Mouse (Mus musculus) forebrain, embryonic 13.5 days (tissue): ENCODE measurements around the gene Rufy3. TPM values are rescaled to one million over a fixed set of nuclear protein-coding genes. Genes with fewer than 3 reads are reported as not detected.
"Not testable (repeated sequence)": the region's sequence is repeated elsewhere in the genome, so short reads cannot be mapped to it uniquely, and the experiment has no call there.

Experiments
- ATAC-seq: fragments of 200-750 bp; cut with Nextera tagmentation; 2 replicates; pipeline ENCODE4 v1.8.0; 2017
- H3K27ac ChIP-seq: fragments of 300-500 bp; sonication (generic); 2 replicates; pipeline ENCODE4 v1.5.1; 2015; ENCODE audit warnings: inconsistent platforms, mild to moderate bottlenecking, moderate library complexity
- H3K27me3 ChIP-seq: fragments of 300-500 bp; sonication (generic); 2 replicates; pipeline ENCODE4 v1.6.1; 2015; ENCODE audit warnings: mild to moderate bottlenecking, inconsistent platforms
- H3K36me3 ChIP-seq: fragments of 300-500 bp; sonication (generic); 2 replicates; pipeline ENCODE4 v1.6.1; 2015; ENCODE audit warnings: mild to moderate bottlenecking, inconsistent platforms; ENCODE audit not compliant: poor library complexity, severe bottlenecking
- H3K4me1 ChIP-seq: fragments of 300-500 bp; sonication (generic); 2 replicates; pipeline ENCODE4 v1.6.1; 2015; ENCODE audit warnings: inconsistent platforms
- H3K4me2 ChIP-seq: fragments of 300-500 bp; sonication (generic); 2 replicates; pipeline ENCODE4 v1.6.1; 2015; ENCODE audit warnings: inconsistent platforms, mild to moderate bottlenecking, moderate library complexity
- H3K4me3 ChIP-seq: fragments of 300-500 bp; sonication (generic); 2 replicates; pipeline ENCODE4 v1.5.1; 2015; ENCODE audit warnings: mild to moderate bottlenecking, inconsistent platforms
- H3K9ac ChIP-seq: fragments of 300-500 bp; sonication (generic); 2 replicates; pipeline ENCODE4 v1.6.1; 2015; ENCODE audit warnings: mild to moderate bottlenecking, inconsistent platforms
- H3K9me3 ChIP-seq: fragments of 300-500 bp; sonication (generic); replicated peaks from 2 replicates; pipeline ENCODE4 v1.6.1; 2016; ENCODE audit warnings: inconsistent platforms
- WGBS: fragments of 180-500 bp; shearing (Covaris S2); methylation state at CpG from one replicate; pipeline ENCODE4 v1.1.7; 2015; 5-methylcytosine and 5-hydroxymethylcytosine counted together
- polyA plus RNA-seq: library from polyadenylated mRNA; unstranded; fragments of >200 nt; fragmentation: Nextera tagmentation; extraction: Ambion mirVana; gene quantifications from 2 replicates; pipeline ENCODE4 v1.2.1, GENCODE M21; 2015

Gene Rufy3
- polyA plus RNA-seq, result 192 and 200 TPM in 2 replicates

DNA sequence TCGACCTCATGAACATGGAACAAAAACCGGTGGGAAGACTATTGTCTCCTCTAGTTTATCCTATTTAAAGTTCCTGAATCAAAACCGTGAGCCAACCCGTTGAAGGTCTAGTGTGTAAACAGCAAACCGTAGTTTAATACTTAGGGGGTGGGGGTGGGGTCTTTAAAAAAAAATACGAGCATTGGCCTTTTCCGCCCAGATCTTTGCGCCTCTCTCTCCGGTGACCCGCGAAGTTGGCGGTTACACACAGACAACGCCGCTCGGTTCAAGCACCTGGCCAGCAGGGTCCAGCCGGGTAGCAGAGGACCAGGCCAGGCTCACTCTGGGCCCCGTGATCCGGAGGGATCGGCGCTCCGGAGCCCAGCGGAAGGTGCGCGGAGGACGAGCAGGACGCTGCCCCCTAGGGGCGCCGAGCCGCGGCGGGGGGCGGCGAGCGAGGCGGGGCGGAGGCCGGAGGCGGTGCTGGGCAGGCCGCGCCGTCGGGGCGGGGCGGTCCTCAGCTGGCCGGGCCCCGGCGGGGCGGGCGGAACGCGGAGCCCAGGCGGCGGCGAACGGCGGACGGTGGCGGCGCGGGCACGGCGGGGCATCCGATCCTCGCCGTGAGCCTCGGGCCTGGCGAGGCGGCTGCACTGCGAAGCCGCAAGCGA is at the start of gene Rufy3:
TSS of gene Rufy3 (plus strand) at position 540 of the 647 bp plus-strand sequence.
- WGBS, result under 1% methylated on average over 48 of the region's 71 CpGs
- peak within 1 kb of the TSS; percentile 86 for H3K9ac ChIP-seq
- peak; percentile 91 for ATAC-seq

GRCm38 (mm10) chr5:88519232-88519631 is 45.6 kb upstream of the Rufy3 start:
- ATAC-seq, result peak; percentile 75
- Histone ChIP-seq H3K4me2 (no peak overlapping the region), H3K27me3 (no peaks in the 10 kb centered on the region), H3K36me3 (no peaks in the 10 kb centered on the region), H3K9ac (no peak overlapping the region), H3K4me1 (no peaks in the 10 kb centered on the region), H3K27ac (no peak overlapping the region), H3K4me3 (no peak overlapping the region), H3K9me3 (no peaks in the 10 kb centered on the region)
- 3% methylated on average over 2 of the region's 2 CpGs for WGBS

More for the DNA sequence above, at the start of gene Rufy3:
- peak within 1 kb of the TSS; percentile 90 for H3K27ac ChIP-seq
- no peaks in the 10 kb centered on the region for H3K9me3 ChIP-seq
- peaks cover 13% of the 10 kb centered on the region for H3K4me1 ChIP-seq
- peaks cover 6% of the 10 kb centered on the region; the same call in 1 of the 2 replicates for H3K36me3 ChIP-seq
- H3K27me3 ChIP-seq, result no peaks in the 10 kb centered on the region
- H3K4me3 ChIP-seq, result peak within 1 kb of the TSS; percentile 84
- peak within 1 kb of the TSS; percentile 76 for H3K4me2 ChIP-seq

GRCm38 (mm10) chr5:88527657-88528056 is 37.2 kb upstream of the Rufy3 start, which contains the start of gene Jchain:
Jchain (minus strand) TSS chr5:88527891.
- no peak within 1 kb of the TSS for H3K9ac ChIP-seq
- 89% methylated on average over 3 of the region's 3 CpGs for WGBS
- H3K27ac ChIP-seq, result no peak within 1 kb of the TSS
- H3K4me1 ChIP-seq, result no peaks in the 10 kb centered on the region
- no peak within 1 kb of the TSS for H3K4me2 ChIP-seq
- H3K9me3 ChIP-seq, result no peaks in the 10 kb centered on the region
- no peak within 1 kb of the TSS for H3K4me3 ChIP-seq
- ATAC-seq, result no peak
- no peaks in the 10 kb centered on the region for H3K36me3 ChIP-seq
- no peaks in the 10 kb centered on the region for H3K27me3 ChIP-seq

GRCm38 (mm10) chr5:88530908-88531307 is 33.9 kb upstream of the Rufy3 start:
- no peak for ATAC-seq
- H3K27ac ChIP-seq, result no peak overlapping the region
- H3K4me2 ChIP-seq, result no peak overlapping the region
- H3K36me3 ChIP-seq, result no peaks in the 10 kb centered on the region
- 58% methylated on average over 1 of the region's 1 CpGs for WGBS
- no peaks in the 10 kb centered on the region for H3K4me1 ChIP-seq
- H3K4me3 ChIP-seq, result no peak overlapping the region
- H3K27me3 ChIP-seq, result no peaks in the 10 kb centered on the region
- H3K9me3 ChIP-seq, result no peaks in the 10 kb centered on the region
- H3K9ac ChIP-seq, result no peak overlapping the region

GRCm38 (mm10) chr5:88534697-88535096 is 30.1 kb upstream of the Rufy3 start:
- no peaks in the 10 kb centered on the region for H3K9me3 ChIP-seq
- no peak overlapping the region for H3K4me3 ChIP-seq
- H3K4me2 ChIP-seq, result no peak overlapping the region
- no peak for ATAC-seq
- no peak overlapping the region for H3K27ac ChIP-seq
- H3K4me1 ChIP-seq, result no peaks in the 10 kb centered on the region
- no peak overlapping the region for H3K9ac ChIP-seq
- H3K36me3 ChIP-seq, result no peaks in the 10 kb centered on the region
- WGBS, result 76% methylated on average over 3 of the region's 3 CpGs
- no peaks in the 10 kb centered on the region for H3K27me3 ChIP-seq

DNA sequence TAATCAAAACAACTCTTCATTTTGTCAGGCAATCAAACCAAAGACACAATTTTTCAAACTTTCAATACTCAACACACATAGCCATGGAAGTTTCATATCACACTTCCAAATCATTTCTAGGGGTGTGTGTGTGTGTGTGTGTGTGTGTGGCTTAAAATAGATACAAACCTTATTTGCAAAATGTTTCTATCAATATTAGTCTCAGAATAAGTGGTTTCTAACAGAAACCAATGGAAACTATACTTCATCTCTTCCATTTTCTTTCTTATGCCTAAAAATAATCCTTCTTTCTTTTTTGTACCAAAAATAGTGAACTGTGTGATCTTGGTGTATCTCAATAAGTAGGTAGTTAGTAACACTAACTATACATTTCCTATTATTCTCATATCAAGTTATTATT is 24.0 kb upstream of the Rufy3 start:
- Histone ChIP-seq H3K4me1 (no peaks in the 10 kb centered on the region), H3K27me3 (no peaks in the 10 kb centered on the region), H3K27ac (no peak overlapping the region), H3K4me2 (no peak overlapping the region), H3K9ac (no peak overlapping the region), H3K9me3 (no peaks in the 10 kb centered on the region), H3K4me3 (no peak overlapping the region), H3K36me3 (no peaks in the 10 kb centered on the region)
- ATAC-seq, result no peak

GRCm38 (mm10) chr5:88542651-88543282 is 22.1 kb upstream of the Rufy3 start:
- 66% methylated on average over 5 of the region's 5 CpGs for WGBS
- Histone ChIP-seq H3K4me3 (no peak overlapping the region), H3K36me3 (no peaks in the 10 kb centered on the region), H3K9me3 (no peaks in the 10 kb centered on the region), H3K27ac (no peak overlapping the region), H3K9ac (no peak overlapping the region), H3K27me3 (no peaks in the 10 kb centered on the region), H3K4me2 (no peak overlapping the region), H3K4me1 (no peaks in the 10 kb centered on the region)
- ATAC-seq, result peak; percentile 83

DNA sequence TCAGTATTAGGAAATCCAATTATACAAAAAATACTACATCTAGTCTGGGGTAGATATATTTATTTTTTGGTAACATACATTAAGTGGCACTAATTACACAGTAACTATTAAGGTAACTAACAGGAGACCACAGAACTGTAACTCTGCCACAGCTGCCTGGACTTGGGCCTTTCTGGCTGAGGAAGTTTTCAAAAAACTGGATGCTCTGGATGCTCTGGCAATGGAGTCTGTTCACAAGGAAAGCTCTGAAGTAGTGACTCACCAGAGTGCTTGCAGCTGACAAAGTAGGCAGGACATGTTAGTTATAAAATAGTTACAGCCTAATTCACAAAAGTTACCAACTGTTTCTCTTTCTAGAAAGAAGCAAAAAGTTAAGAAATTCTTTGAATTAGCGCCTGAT is 20.4 kb upstream of the Rufy3 start:
- not testable (repeated sequence) for H3K4me3 ChIP-seq, H3K9me3 ChIP-seq, ATAC-seq, H3K4me1 ChIP-seq, H3K27me3 ChIP-seq, H3K4me2 ChIP-seq, H3K9ac ChIP-seq, H3K27ac ChIP-seq, H3K36me3 ChIP-seq
- WGBS, result 93% methylated on average over 1 of the region's 1 CpGs

DNA sequence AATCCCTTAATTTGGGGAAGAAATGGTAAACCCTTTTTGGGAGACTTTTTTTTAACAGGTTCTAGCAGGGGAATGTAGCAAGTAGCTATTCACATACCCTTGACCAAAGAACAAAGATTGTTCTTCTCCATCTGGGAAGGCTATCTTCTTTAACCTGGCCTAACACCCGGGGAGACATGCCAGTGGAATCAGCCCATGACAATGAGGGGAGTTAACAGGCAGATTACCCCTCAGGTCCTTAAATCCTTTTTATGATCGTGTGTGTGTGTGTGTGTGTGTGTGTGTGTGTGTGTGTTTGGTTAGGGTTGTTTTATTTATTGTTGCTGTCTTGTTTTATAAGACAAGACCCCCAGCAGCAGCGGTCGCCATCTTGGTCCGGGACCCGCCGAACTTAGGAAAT is 19.3 kb upstream of the Rufy3 start:
- Histone ChIP-seq H3K9me3 (no peaks in the 10 kb centered on the region), H3K4me3 (no peak overlapping the region), H3K27ac (no peak overlapping the region), H3K27me3 (no peaks in the 10 kb centered on the region), H3K36me3 (no peaks in the 10 kb centered on the region), H3K9ac (no peak overlapping the region), H3K4me1 (no peaks in the 10 kb centered on the region), H3K4me2 (no peak overlapping the region)
- ATAC-seq, result no peak
- WGBS, result 82% methylated on average over 7 of the region's 7 CpGs

DNA sequence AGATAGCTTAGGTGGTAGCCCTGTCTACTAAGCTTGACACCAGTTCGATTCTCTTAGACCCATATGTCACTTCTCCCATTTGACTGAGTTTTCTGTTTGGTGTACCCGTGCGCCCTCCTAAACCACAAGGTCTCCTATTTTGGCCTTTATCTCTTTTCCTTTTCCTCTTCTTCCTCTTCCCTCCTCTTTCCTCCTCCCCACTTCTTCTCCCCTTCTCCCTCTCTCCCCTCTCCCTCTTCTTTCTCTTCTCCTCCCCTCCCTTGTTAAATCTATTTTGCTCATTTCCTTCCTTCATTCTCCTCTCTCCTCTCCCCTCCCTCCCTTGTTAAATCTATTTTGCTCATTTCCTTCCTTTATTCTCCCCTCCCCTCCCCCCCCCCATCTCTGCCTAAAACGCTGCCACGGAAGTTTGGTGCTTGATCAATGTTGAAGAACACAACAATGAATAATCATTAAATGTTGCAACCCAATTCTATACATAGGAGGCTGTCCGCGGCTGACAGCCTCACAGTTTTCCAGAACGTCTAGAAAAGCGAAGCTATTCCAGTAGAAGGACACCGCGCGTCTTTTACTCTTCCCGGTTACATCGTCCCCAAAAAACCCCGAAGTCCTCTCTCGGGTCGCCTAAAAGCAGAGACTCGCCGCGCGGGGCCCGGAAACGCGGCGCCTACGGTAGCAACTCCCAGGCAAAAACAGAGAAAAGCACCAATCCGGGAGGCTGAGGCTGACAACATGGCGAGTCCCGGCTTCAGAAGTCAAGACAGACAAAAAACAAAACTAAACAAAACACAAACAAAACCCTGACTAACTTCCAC is 11.4 kb upstream of the Rufy3 start:
- H3K27ac ChIP-seq, result peak overlapping the region; percentile 84
- H3K9me3 ChIP-seq, result no peaks in the 10 kb centered on the region
- H3K9ac ChIP-seq, result peak overlapping the region; percentile 68
- no peaks in the 10 kb centered on the region for H3K27me3 ChIP-seq
- H3K36me3 ChIP-seq, result no peaks in the 10 kb centered on the region
- ATAC-seq, result peak; percentile 72
- peaks cover 28% of the 10 kb centered on the region for H3K4me1 ChIP-seq
- 7% methylated on average over 29 of the region's 29 CpGs for WGBS
- H3K4me3 ChIP-seq, result peak overlapping the region; percentile 83
- H3K4me2 ChIP-seq, result peak overlapping the region; percentile 61

GRCm38 (mm10) chr5:88554086-88554886 is 10.6 kb upstream of the Rufy3 start, which contains the start of gene Utp3:
Utp3 (plus strand) TSS chr5:88554462.
- Histone ChIP-seq H3K27ac (peak within 1 kb of the TSS; percentile 84), H3K27me3 (no peaks in the 10 kb centered on the region), H3K9me3 (no peaks in the 10 kb centered on the region), H3K4me1 (peaks cover 28% of the 10 kb centered on the region), H3K4me2 (peak within 1 kb of the TSS; percentile 98), H3K36me3 (no peaks in the 10 kb centered on the region), H3K4me3 (peak within 1 kb of the TSS; percentile 83), H3K9ac (peak within 1 kb of the TSS; percentile 91)
- peak; percentile 96 for ATAC-seq
- WGBS, result under 1% methylated on average over 67 of the region's 76 CpGs
